Mouse (Mus musculus): ENCODE measurements around the gene Kpna7.

GRCm38 (mm10) chr5:145004495-145004894 is 79.3 kb downstream of the Kpna7 start:
- TF ChIP-seq CTCF (IDR thresholded peaks at IDR 0.05; ENCODE audit: borderline replicate concordance, insufficient read depth, low read length) (no peak), POLR2A (IDR thresholded peaks at IDR 0.05; ENCODE audit: low read depth, low read length) (no peak)

All from embryonic fibroblast, embryonic 13.5 days (primary cell).